Mouse (Mus musculus) kidney, embryonic 14.5 days (tissue): ENCODE data around the gene Klhl29. TPM values are rescaled to one million over a fixed set of nuclear protein-coding genes. Genes with fewer than 3 reads are reported as not detected.

ENCODE experiments used
- ATAC-seq: fragments of 200-750 bp; cut with Nextera tagmentation; 2 replicates; pipeline ENCODE4 v1.8.0; 2017; ENCODE audit warnings: moderate number of reproducible peaks, mild to moderate bottlenecking, moderate TSS enrichment, moderate library complexity; ENCODE audit not compliant: low FRiP score, low TSS enrichment
- H3K27ac ChIP-seq: fragments of 300-500 bp; sonication (generic); 2 replicates; pipeline ENCODE4 v1.5.1; 2014; ENCODE audit warnings: low read depth, mild to moderate bottlenecking, low read length, moderate library complexity, mixed read lengths
- H3K27me3 ChIP-seq: fragments of 300-500 bp; sonication (generic); 2 replicates; pipeline ENCODE4 v1.6.1; 2014; ENCODE audit warnings: mild to moderate bottlenecking, low read length; ENCODE audit not compliant: control insufficient read depth, insufficient read depth
- H3K36me3 ChIP-seq: fragments of 300-500 bp; sonication (generic); 2 replicates; pipeline ENCODE4 v1.6.1; 2014; ENCODE audit warnings: low read length, mixed read lengths; ENCODE audit not compliant: control insufficient read depth, insufficient read depth
- H3K4me1 ChIP-seq: fragments of 300-500 bp; sonication (generic); 2 replicates; pipeline ENCODE4 v1.6.1; 2014; ENCODE audit warnings: low read length, mixed read lengths; ENCODE audit not compliant: control insufficient read depth, insufficient read depth
- H3K4me2 ChIP-seq: fragments of 300-500 bp; sonication (generic); replicated peaks from 2 replicates; pipeline ENCODE4 v1.6.1; 2014; ENCODE audit warnings: low read depth, mild to moderate bottlenecking, low read length
- H3K4me3 ChIP-seq: fragments of 300-500 bp; sonication (generic); 2 replicates; pipeline ENCODE4 v1.5.1; 2014; ENCODE audit warnings: mild to moderate bottlenecking, low read length
- H3K9ac ChIP-seq: fragments of 300-500 bp; sonication (generic); 2 replicates; pipeline ENCODE4 v1.6.1; 2014; ENCODE audit warnings: low read depth, mild to moderate bottlenecking, low read length, moderate library complexity
- H3K9me3 ChIP-seq: fragments of 300-500 bp; sonication (generic); 2 replicates; pipeline ENCODE4 v1.6.1; 2016; ENCODE audit warnings: low read length; ENCODE audit not compliant: control insufficient read depth
- WGBS: fragments of 180-500 bp; shearing (Covaris S2); extraction: QIAGEN DNeasy Blood & Tissue Kit; methylation state at CpG from one replicate; pipeline ENCODE4 v1.1.7; 2014; 5-methylcytosine and 5-hydroxymethylcytosine counted together
- polyA plus RNA-seq: library from polyadenylated mRNA; unstranded; fragments of >200 nt; fragmentation: Nextera tagmentation; extraction: Ambion mirVana; gene quantifications from 2 replicates; pipeline ENCODE4 v1.2.1, GENCODE M21; 2014

The Klhl29 gene
- polyA plus RNA-seq, 1 experiment from 2014 or later: 1.4 TPM

DNA sequence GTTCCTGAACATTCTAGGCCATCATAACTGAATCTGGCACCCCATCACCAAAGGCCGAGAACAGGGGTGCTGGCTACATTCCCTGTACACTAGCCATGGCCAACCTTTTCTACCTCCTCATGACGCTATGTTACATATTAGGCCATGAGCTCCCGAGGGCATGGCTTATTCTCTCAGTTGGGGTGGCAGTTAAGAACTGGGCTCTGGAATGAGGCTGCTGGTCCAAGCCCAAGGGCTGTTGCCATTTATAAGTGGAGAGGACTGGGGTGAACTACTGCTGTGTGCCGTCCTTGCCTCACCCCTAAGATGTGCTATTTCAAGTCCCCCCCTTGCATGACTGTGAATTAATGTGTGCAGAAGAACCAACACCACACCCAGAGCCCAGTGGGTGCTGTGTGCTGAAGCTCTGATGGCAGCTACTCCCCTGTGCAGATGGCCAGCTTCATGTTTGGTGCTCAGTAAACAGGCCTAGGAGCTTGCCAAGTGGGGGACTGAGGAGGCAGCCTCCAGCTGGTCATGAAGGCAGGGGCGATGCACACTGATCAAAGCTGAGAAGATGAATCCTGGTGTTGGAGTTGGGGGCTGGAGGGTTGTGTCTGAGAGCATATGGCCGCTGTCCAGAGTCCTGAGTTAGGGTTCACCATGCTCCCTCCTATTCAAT, 218.3 kb downstream of the Klhl29 start:
- Histone ChIP-seq H3K4me2 (no peak overlapping the region), H3K36me3 (no peaks in the 10 kb centered on the region), H3K9ac (no peak overlapping the region), H3K27ac (no peak overlapping the region), H3K4me1 (no peaks in the 10 kb centered on the region), H3K27me3 (no peaks in the 10 kb centered on the region), H3K9me3 (no peaks in the 10 kb centered on the region), H3K4me3 (no peak overlapping the region)
- ATAC-seq: no peak
- 87% methylated on average over 6 of the region's 6 CpGs for WGBS

DNA sequence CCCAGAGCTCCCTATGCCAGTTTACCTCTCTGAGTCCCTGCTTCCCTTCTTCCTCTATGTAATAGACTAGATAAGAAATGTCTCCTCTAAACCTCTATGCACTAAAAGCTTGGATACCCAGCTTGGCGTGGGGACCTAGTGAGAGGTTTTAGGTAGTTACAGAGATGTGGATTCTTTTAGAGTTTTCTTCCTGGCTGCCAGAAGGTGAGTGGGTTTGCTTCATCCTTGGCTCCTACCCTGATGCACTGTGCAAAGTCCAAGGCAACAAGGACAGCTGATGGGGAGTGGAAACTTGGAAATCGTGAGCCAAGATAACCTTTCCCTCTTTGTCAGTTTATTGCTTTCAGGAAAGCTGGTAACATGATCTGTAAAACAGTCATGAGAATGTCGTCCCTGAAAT, 220.3 kb downstream of the Klhl29 start:
- H3K4me2 ChIP-seq: no peak overlapping the region
- WGBS: 71% methylated on average over 3 of the region's 3 CpGs
- H3K4me3 ChIP-seq: no peak overlapping the region
- no peaks in the 10 kb centered on the region for H3K36me3 ChIP-seq
- no peak overlapping the region for H3K27ac ChIP-seq
- no peaks in the 10 kb centered on the region for H3K27me3 ChIP-seq
- H3K4me1 ChIP-seq: no peaks in the 10 kb centered on the region
- H3K9me3 ChIP-seq: no peaks in the 10 kb centered on the region
- H3K9ac ChIP-seq: no peak overlapping the region
- no peak for ATAC-seq

DNA sequence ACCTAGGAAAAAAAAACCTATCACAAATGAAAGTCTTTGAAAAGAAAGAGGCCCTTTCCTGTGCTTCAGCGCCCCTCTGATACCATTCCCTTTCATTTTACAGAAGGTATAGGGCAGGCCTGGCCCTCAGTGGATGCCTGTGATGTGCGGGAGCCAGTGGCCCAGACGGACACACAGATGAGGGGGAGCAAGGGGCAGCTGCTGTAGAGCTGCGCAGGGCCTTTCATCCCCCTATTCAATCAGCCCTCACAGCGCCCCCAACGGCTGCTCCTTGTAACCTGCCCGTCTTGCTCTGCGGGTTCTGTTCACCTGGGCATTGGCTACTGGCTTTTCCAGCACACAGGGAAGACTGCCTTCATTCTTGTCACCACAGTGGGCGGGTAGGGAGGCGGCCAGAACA, 223.6 kb downstream of the Klhl29 start:
- Histone ChIP-seq H3K27me3 (no peaks in the 10 kb centered on the region), H3K36me3 (no peaks in the 10 kb centered on the region), H3K27ac (no peak overlapping the region), H3K9me3 (no peaks in the 10 kb centered on the region), H3K9ac (no peak overlapping the region), H3K4me1 (no peaks in the 10 kb centered on the region), H3K4me3 (no peak overlapping the region), H3K4me2 (no peak overlapping the region)
- WGBS: 17% methylated on average over 10 of the region's 10 CpGs
- ATAC-seq: no peak

DNA sequence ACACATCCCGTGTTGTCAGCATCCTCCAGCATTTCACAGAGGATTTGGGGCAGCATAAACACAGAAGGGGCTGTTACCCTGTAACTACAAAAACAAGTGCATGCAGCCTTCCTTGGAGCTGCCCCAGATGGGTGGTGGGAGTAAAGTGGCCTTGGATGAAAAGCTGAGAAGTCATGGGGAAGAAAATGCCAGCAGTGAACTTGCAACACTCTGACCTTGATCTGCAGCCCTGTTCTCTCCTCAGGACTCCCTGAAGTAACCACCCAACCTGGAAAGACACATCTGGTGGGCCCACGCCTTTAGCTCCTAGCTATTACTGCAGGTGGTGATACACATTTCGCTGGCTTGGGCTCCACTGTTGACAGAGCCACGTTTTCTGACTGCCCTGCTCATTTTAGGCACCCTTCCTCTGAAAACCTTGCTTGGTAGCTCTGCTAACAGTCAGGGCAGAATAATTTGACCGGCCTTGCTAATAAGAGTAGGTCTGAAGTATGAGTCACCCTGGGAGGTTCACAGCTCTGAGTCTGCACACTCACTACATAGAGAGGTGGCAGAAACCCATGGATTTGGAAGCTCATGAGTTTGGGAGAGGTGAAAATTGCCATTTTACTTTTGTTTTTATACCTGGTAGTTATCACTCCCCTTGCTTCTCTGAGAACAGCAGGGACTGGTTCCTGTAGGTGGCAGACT, 228.0 kb downstream of the Klhl29 start:
- H3K9me3 ChIP-seq: no peaks in the 10 kb centered on the region
- no peak overlapping the region for H3K9ac ChIP-seq
- no peaks in the 10 kb centered on the region for H3K27me3 ChIP-seq
- no peak overlapping the region for H3K27ac ChIP-seq
- 69% methylated on average over 5 of the region's 5 CpGs for WGBS
- no peaks in the 10 kb centered on the region for H3K36me3 ChIP-seq
- no peak for ATAC-seq
- H3K4me1 ChIP-seq: no peaks in the 10 kb centered on the region
- H3K4me2 ChIP-seq: no peak overlapping the region
- no peak overlapping the region for H3K4me3 ChIP-seq

DNA sequence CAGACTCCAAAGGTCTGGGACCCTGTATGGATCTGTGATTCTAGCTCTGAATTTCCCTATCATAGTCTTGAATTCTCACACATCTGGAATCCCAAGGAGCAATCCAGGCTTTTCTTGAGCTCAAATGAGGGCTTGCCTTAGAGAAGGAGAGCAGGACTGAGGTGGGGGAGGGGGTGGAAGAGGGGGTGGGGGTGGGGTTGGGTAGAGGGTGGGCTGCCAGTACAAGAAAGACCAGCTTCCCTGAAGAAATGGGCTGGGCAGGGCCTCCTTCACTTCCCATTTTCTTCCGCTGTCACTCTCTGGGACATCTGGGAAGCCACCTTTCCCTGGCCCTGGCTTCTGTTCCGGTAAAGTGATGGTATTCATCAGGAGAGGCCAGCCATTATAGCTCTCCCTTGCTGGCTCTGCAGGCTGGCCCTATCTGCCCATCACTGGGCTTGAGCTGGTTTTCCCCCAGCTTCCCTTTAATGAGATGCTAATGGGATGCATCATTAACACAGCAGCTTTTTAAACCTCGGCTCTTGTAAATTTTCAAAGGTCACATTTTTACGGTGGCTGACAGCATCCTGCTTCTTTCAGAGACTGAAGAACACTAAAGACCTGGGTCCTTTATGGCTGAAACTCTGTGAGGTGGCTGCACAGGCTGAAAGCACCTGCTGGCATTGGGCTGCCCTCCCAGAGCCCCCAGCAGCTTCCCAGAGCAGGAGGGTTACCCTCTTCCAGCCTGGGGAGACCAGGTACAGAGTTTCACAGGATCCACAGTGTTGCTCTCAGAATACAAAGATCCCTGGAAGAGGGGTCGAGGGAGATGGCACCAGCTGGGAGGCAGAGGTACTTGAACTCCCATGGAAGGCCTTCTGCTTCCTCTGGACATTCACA, 231.3 kb downstream of the Klhl29 start:
- Histone ChIP-seq H3K9me3 (no peaks in the 10 kb centered on the region), H3K27ac (no peak overlapping the region), H3K36me3 (no peaks in the 10 kb centered on the region), H3K4me1 (no peaks in the 10 kb centered on the region), H3K9ac (no peak overlapping the region), H3K27me3 (no peaks in the 10 kb centered on the region), H3K4me3 (no peak overlapping the region), H3K4me2 (no peak overlapping the region)
- no peak for ATAC-seq
- WGBS: 33% methylated on average over 5 of the region's 5 CpGs

DNA sequence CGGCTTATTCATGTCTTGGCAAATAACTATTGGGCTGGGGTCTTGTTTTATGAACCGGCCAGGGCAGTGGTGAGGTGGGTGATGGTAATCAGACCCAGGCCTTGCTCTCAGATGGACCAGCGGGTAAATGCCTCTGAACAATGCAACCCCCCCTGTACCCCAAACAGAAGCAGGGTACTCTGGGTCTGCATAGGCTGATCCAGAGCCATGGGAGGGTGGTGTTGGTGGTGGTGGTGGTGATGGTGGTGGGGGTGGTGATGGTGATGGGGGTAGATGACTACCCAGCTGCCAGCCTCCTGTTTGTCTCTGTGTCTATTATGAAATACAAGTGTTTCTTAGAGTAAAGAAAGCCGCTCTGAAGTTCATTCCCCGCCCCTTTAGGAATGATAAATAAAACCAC, 232.3 kb downstream of the Klhl29 start:
- H3K27ac ChIP-seq: no peak overlapping the region
- no peaks in the 10 kb centered on the region for H3K4me1 ChIP-seq
- H3K4me3 ChIP-seq: no peak overlapping the region
- WGBS: 76% methylated on average over 5 of the region's 5 CpGs
- H3K27me3 ChIP-seq: no peaks in the 10 kb centered on the region
- H3K36me3 ChIP-seq: no peaks in the 10 kb centered on the region
- H3K9me3 ChIP-seq: no peaks in the 10 kb centered on the region
- 0 out of 2 replicates have a peak, but pooled peaks have one; percentile 21 for ATAC-seq
- H3K9ac ChIP-seq: no peak overlapping the region
- H3K4me2 ChIP-seq: no peak overlapping the region

DNA sequence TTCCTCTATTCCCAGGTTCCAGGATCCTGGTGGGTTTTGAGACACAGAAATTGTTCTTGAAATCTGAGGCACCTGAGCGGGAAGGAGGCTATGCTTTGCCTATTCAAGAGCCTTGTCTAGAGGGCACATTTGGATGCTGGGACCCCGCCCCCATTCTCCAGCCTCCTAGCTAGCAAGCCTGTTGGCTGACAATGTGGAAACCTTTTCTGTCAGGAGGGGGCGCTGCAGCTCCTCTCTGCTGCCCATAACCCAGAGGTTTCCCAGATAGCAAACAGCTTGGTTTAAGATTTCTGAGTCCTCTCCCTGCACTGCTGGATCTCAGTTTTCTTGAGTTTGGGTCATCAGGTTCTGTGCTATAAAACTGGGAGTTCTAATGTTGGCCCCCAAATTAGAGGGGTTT, 232.7 kb downstream of the Klhl29 start:
- no peaks in the 10 kb centered on the region for H3K4me1 ChIP-seq
- 21% methylated on average over 3 of the region's 3 CpGs for WGBS
- H3K36me3 ChIP-seq: no peaks in the 10 kb centered on the region
- no peaks in the 10 kb centered on the region for H3K27me3 ChIP-seq
- H3K27ac ChIP-seq: no peak overlapping the region
- H3K4me2 ChIP-seq: no peak overlapping the region
- H3K9me3 ChIP-seq: no peaks in the 10 kb centered on the region
- H3K4me3 ChIP-seq: no peak overlapping the region
- H3K9ac ChIP-seq: no peak overlapping the region
- ATAC-seq: peak; percentile 70; the same call in 1 of the 2 replicates

DNA sequence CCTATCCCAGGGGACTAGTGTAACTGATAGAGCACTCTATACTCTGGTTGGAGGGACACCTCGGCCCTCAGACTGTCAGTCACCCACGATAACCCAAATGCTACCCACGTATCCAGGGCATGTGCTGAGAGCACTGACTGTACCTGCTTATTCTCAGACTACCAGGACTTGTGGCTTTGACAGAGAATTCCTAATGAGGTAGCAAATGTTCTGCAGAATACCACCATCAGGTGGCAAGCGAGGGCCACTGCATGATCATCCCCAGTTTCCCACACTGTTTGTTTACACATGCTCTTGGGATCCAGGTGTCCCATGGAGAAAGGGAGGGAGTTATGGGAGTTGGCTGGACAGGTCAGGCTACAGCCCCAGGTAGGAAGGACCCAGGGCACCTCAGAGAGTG, 234.4 kb downstream of the Klhl29 start:
- H3K36me3 ChIP-seq: no peaks in the 10 kb centered on the region
- H3K27ac ChIP-seq: no peak overlapping the region
- ATAC-seq: no peak
- no peaks in the 10 kb centered on the region for H3K27me3 ChIP-seq
- no peaks in the 10 kb centered on the region for H3K4me1 ChIP-seq
- no peaks in the 10 kb centered on the region for H3K9me3 ChIP-seq
- 67% methylated on average over 4 of the region's 4 CpGs for WGBS
- no peak overlapping the region for H3K9ac ChIP-seq
- H3K4me3 ChIP-seq: no peak overlapping the region
- no peak overlapping the region for H3K4me2 ChIP-seq

DNA sequence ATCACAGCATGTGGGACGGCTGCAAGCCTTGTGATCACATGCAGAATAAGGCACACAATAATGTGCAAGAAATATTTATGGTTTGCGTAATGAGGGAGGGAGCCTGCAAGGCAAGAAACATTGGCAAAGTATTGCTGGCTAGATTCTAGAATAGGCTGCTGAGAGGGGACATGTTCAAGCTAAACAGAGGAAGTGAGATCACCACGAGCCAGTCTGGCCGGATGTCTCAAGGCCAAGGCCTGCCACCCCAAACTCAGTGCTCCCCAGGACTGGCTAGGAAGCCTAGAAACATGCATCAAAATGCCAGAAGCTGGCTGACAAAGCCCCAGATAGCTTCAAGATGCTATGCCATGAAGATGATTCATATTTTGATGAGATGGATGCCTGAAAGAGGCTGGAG, 236.2 kb downstream of the Klhl29 start:
- H3K4me2 ChIP-seq: no peak overlapping the region
- no peak overlapping the region for H3K9ac ChIP-seq
- 73% methylated on average over 4 of the region's 4 CpGs for WGBS
- H3K27me3 ChIP-seq: no peaks in the 10 kb centered on the region
- ATAC-seq: no peak
- no peaks in the 10 kb centered on the region for H3K9me3 ChIP-seq
- no peak overlapping the region for H3K27ac ChIP-seq
- H3K36me3 ChIP-seq: no peaks in the 10 kb centered on the region
- no peak overlapping the region for H3K4me3 ChIP-seq
- no peaks in the 10 kb centered on the region for H3K4me1 ChIP-seq
